In the genomic region with DNA sequence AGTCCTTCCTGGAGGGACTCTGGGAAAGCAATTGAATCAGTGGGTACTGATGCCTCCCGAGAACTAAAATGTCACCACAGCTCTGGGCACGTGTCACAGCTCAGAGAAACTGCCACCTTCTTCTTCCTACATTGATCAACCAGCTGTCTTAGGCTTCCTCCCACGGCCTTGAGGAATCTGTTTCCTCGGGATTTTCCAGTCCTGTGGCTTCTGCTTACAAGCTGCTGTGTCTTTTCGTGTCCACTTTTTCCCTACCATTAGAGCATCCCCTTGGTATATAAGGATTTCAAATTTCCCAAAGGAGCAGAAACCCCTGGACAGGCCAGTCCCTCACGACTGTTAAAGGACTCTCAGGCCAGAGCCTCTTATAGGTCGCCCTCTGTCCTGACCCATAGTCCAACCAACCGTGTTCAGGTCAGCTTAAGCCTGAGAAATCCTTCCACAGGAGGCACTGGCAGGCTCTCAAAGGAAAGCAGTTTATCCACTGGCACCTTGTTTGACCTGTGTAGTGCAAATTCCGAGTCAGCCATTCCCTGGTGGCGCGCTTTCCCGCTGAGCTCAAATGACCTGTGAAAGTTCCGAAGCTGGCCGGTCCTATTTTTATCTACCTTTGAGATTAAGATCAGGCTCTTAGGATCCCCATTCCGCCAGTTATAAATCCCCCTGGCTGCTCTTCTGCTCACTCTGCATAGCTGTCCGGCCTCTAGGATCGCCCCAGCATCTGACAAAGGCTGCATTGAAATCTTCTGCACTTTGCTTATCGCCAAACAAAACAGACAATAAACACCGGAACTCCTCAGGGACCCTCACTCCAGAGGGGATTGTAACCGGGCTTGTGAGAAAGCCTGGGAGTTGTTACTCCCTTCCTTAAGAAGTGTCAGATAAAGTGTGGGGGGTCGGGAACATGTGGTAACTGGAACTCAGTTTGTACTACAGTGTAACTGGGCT, we compare ENCODE assay signal across 9 mouse cellular contexts. TPM values are rescaled to one million over a fixed set of nuclear protein-coding genes. Genes with fewer than 3 reads are reported as not detected.
A peak's percentile ranks its signal among the peaks of the same experiment; 100 is the strongest.
DNase-seq lines count a peak whose midpoint lies in the region; ATAC-seq lines count a peak whose summit lies in the region.
"Had no signal": no experiment of that assay in that cellular context is flagged by ENCODE, and none has a peak within 500 bp of the region (broad histone marks: within the 10 kb centered on the region; RNA-seq: fewer than 3 reads in every experiment).

No protein-coding gene starts in this region.

- H3K27me3 ChIP-seq in liver, embryonic 11.5 days (replicated peaks; ENCODE audit: control insufficient read depth, insufficient read depth, low read length), result 0 out of 2 replicates have a peak, but pooled peaks cover 2% of the 10 kb centered on the region
- H3K27me3 ChIP-seq in hindbrain, embryonic 14.5 days (ENCODE audit: control insufficient read depth, insufficient read depth, low read length), result no peaks in the 10 kb centered on the region
- no peaks in the 10 kb centered on the region for H3K27me3 ChIP-seq in liver, embryonic 16.5 days (ENCODE audit: control insufficient read depth, insufficient read depth, low read depth, low read length)
- H3K27me3 ChIP-seq: liver, embryonic 13.5 days had no signal

- 30% methylated on average over 21 of the region's 21 CpGs for WGBS in liver, embryonic 11.5 days
- WGBS in hindbrain, embryonic 14.5 days, result 7% methylated on average over 21 of the region's 21 CpGs
- whole genome bisulfite sequencing in liver, embryonic 16.5 days (ENCODE audit: insufficient replicate concordance), result 44% methylated on average over 21 of the region's 21 CpGs

- H3K4me3 ChIP-seq in liver, embryonic 11.5 days (ENCODE audit: low read depth, low read length), result no peak overlapping the region
- H3K4me3 ChIP-seq in hindbrain, embryonic 14.5 days (replicated peaks; ENCODE audit: low read length), result no peak overlapping the region
- H3K4me3 ChIP-seq in liver, embryonic 16.5 days (ENCODE audit: low read depth, low read length), result no peak overlapping the region
- H3K4me3 ChIP-seq: liver, embryonic 13.5 days had no signal

- H3K4me1 ChIP-seq in liver, embryonic 11.5 days (replicated peaks; ENCODE audit: control insufficient read depth, insufficient read depth, low read length), result peaks cover 28% of the 10 kb centered on the region
- H3K4me1 ChIP-seq in hindbrain, embryonic 14.5 days (replicated peaks; ENCODE audit: control insufficient read depth, insufficient read depth, low read length), result peaks cover 13% of the 10 kb centered on the region; the same call in 1 of the 2 replicates
- H3K4me1 ChIP-seq in liver, embryonic 16.5 days (ENCODE audit: control insufficient read depth, low read depth, low read length), result peaks cover 14% of the 10 kb centered on the region

- H3K4me2 ChIP-seq in liver, embryonic 11.5 days, result no peak overlapping the region
- no peak overlapping the region for H3K4me2 ChIP-seq in hindbrain, embryonic 14.5 days (replicated peaks)
- H3K4me2 ChIP-seq in liver, embryonic 16.5 days (ENCODE audit: low read depth, low read length), result no peak overlapping the region
- H3K4me2 ChIP-seq: liver, embryonic 13.5 days had no signal

- no peaks in the 10 kb centered on the region for H3K36me3 ChIP-seq in liver, embryonic 11.5 days (ENCODE audit: control insufficient read depth, insufficient read depth, low read length)
- no peaks in the 10 kb centered on the region for H3K36me3 ChIP-seq in hindbrain, embryonic 14.5 days (replicated peaks; ENCODE audit: control insufficient read depth, insufficient read depth)
- no peaks in the 10 kb centered on the region for H3K36me3 ChIP-seq in liver, embryonic 16.5 days (ENCODE audit: control insufficient read depth, insufficient read depth)
- H3K36me3 ChIP-seq: liver, embryonic 13.5 days had no signal

- no peak overlapping the region for H3K9ac ChIP-seq in liver, embryonic 11.5 days (ENCODE audit: low read depth, low read length)
- H3K9ac ChIP-seq in hindbrain, embryonic 14.5 days, result no peak overlapping the region
- H3K9ac ChIP-seq in liver, embryonic 16.5 days (ENCODE audit: low read depth, low read length), result no peak overlapping the region
- H3K9ac ChIP-seq: liver, embryonic 13.5 days had no signal

- DNase-seq in adrenal gland, postnatal 10 days, result peak; percentile 52
- DNase-seq in adrenal gland, adult 18-20 months (ENCODE audit: low spot score in 2 of 2), result no peak
- no peak for DNase-seq in liver, embryonic 11.5 days (ENCODE audit: low spot score)
- no peak for DNase-seq in liver
- no peak for DNase-seq in hindbrain, embryonic 14.5 days (ENCODE audit: low spot score)
- no peak for DNase-seq in ovary, postnatal 14 days (ENCODE audit: low spot score)
- DNase-seq in urinary bladder, postnatal 36 days (ENCODE audit: low spot score in 2 of 2), result no peak
- DNase-seq: liver, embryonic 13.5 days had no signal

- H3K27ac ChIP-seq in liver, embryonic 11.5 days (ENCODE audit: low read depth, low read length), result peak overlapping the region; percentile 38; the same call in 1 of the 2 replicates
- peak overlapping the region; percentile 51; the same call in 1 of the 2 replicates for H3K27ac ChIP-seq in hindbrain, embryonic 14.5 days
- no peak overlapping the region for H3K27ac ChIP-seq in liver, embryonic 16.5 days (ENCODE audit: low read length)
- H3K27ac ChIP-seq: liver, embryonic 13.5 days had no signal

- no peak for ATAC-seq in liver, embryonic 11.5 days (replicated peaks; ENCODE audit: low FRiP score)
- ATAC-seq in hindbrain, embryonic 14.5 days (ENCODE audit: low FRiP score), result no peak
- peak; percentile 14; the same call in 1 of the 2 replicates for ATAC-seq in liver, embryonic 16.5 days (ENCODE audit: low read depth)

- H3K9me3 ChIP-seq in liver, embryonic 11.5 days (ENCODE audit: control insufficient read depth, low read length), result no peaks in the 10 kb centered on the region
- H3K9me3 ChIP-seq in hindbrain, embryonic 14.5 days (ENCODE audit: control insufficient read depth, low read length), result no peaks in the 10 kb centered on the region
- no peaks in the 10 kb centered on the region for H3K9me3 ChIP-seq in liver, embryonic 16.5 days (replicated peaks; ENCODE audit: control insufficient read depth, low read length)
- H3K9me3 ChIP-seq: liver, embryonic 13.5 days had no signal

RNA-seq across cellular contexts. Expression of a gene that starts 5.8 kb away (rescaled TPM):
- 100 to 1,000 TPM; 442 to 474 TPM for total RNA-seq in adrenal gland, postnatal 10 days (2021)
- 100 to 1,000 TPM; 471 to 935 TPM for total RNA-seq in adrenal gland, adult 18-20 months (2021)
- polyA plus RNA-seq in liver, embryonic 11.5 days (2014; fragmentation: Nextera tagmentation; extraction: Ambion mirVana), result 2,392 and 2,590 TPM in 2 replicates
- polyA plus RNA-seq in hindbrain, embryonic 14.5 days (2014; fragmentation: Nextera tagmentation; extraction: Ambion mirVana), result 955 and 1,038 TPM in 2 replicates
- 616 and 624 TPM in 2 replicates for polyA plus RNA-seq in liver, embryonic 16.5 days (2015; fragmentation: Nextera tagmentation; extraction: Ambion mirVana)

RNA-seq across cellular contexts. Expression of a gene that starts 29.6 kb away (rescaled TPM):
- total RNA-seq in adrenal gland, postnatal 10 days (2021), result under 1 TPM; 0.27 to 0.54 TPM
- 1 to 10 TPM; 1.4 to 2.5 TPM for total RNA-seq in adrenal gland, adult 18-20 months (2021)
- not detected in 2 replicates for polyA plus RNA-seq in liver, embryonic 11.5 days (2014; fragmentation: Nextera tagmentation; extraction: Ambion mirVana)
- not detected in 2 replicates for polyA plus RNA-seq in hindbrain, embryonic 14.5 days (2014; fragmentation: Nextera tagmentation; extraction: Ambion mirVana)
- polyA plus RNA-seq in liver, embryonic 16.5 days (2015; fragmentation: Nextera tagmentation; extraction: Ambion mirVana), result not detected in 2 replicates
- polyA plus RNA-seq: liver, embryonic 13.5 days had no signal

RNA-seq across cellular contexts. Expression of a gene that starts 50.7 kb away (rescaled TPM):
- 100 to 1,000 TPM in 1 of 2 experiments, 10 to 100 TPM in 1; 85.3 to 118 TPM for total RNA-seq in adrenal gland, postnatal 10 days (2021)
- total RNA-seq in adrenal gland, adult 18-20 months (2021), result 100 to 1,000 TPM in 1 of 2 experiments, 10 to 100 TPM in 1; 87.8 to 100 TPM
- polyA plus RNA-seq in liver, embryonic 11.5 days (2014; fragmentation: Nextera tagmentation; extraction: Ambion mirVana), result 22.6 and 23.3 TPM in 2 replicates
- polyA plus RNA-seq in hindbrain, embryonic 14.5 days (2014; fragmentation: Nextera tagmentation; extraction: Ambion mirVana), result 44.4 and 46.8 TPM in 2 replicates
- polyA plus RNA-seq in liver, embryonic 16.5 days (2015; fragmentation: Nextera tagmentation; extraction: Ambion mirVana), result 5.7 and 6.8 TPM in 2 replicates
